Mouse (Mus musculus): ENCODE measurements around the gene Unc119b. TPM values are rescaled to one million over a fixed set of nuclear protein-coding genes. Genes with fewer than 3 reads are reported as not detected.

Gene Unc119b
- polyA plus RNA-seq (2015; fragmentation: Nextera tagmentation; extraction: Ambion mirVana) = 35.1 and 38.2 TPM in 2 replicates

GRCm38 (mm10) chr5:115134234-115135165, at the start of gene Unc119b:
Unc119b (minus strand) TSS chr5:115134975.
- H3K27ac ChIP-seq = peak within 1 kb of the TSS; percentile 68
- peak; percentile 94 for ATAC-seq (replicated peaks)
- H3K27me3 ChIP-seq (replicated peaks) = no peaks in the 10 kb centered on the region
- peaks cover 21% of the 10 kb centered on the region for H3K4me1 ChIP-seq
- under 1% methylated on average over 70 of the region's 81 CpGs for WGBS
- no peaks in the 10 kb centered on the region for H3K9me3 ChIP-seq
- peak within 1 kb of the TSS; percentile 93 for H3K4me3 ChIP-seq
- H3K4me2 ChIP-seq = peak within 1 kb of the TSS; percentile 92
- peak within 1 kb of the TSS; percentile 90 for H3K9ac ChIP-seq
- no peaks in the 10 kb centered on the region; the same call in 1 of the 2 replicates for H3K36me3 ChIP-seq (replicated peaks)

- no peak overlapping the region for H3K4me2 ChIP-seq
- no peaks in the 10 kb centered on the region for H3K36me3 ChIP-seq (replicated peaks)
- H3K27me3 ChIP-seq (replicated peaks) = no peaks in the 10 kb centered on the region
- H3K4me1 ChIP-seq = peaks cover 29% of the 10 kb centered on the region
- no peak overlapping the region for H3K27ac ChIP-seq
- no peak for ATAC-seq (replicated peaks)
- H3K9me3 ChIP-seq = no peaks in the 10 kb centered on the region
- no peak overlapping the region for H3K4me3 ChIP-seq
- 72% methylated on average over 10 of the region's 10 CpGs for WGBS
- H3K9ac ChIP-seq = no peak overlapping the region
These were observed 48.7 kb upstream of the Unc119b start for GRCm38 (mm10) chr5:115183482-115183881.

- 74% methylated on average over 8 of the region's 8 CpGs for WGBS
- Histone ChIP-seq H3K4me3 (no peak overlapping the region), H3K9me3 (no peaks in the 10 kb centered on the region), H3K4me1 (peaks cover 29% of the 10 kb centered on the region), H3K9ac (no peak overlapping the region), H3K36me3 (replicated peaks) (no peaks in the 10 kb centered on the region), H3K27me3 (replicated peaks) (no peaks in the 10 kb centered on the region), H3K4me2 (no peak overlapping the region), H3K27ac (no peak overlapping the region)
- ATAC-seq (replicated peaks) = no peak
These were observed 48.1 kb upstream of the Unc119b start for GRCm38 (mm10) chr5:115182925-115183324.

- WGBS = 80% methylated on average over 13 of the region's 13 CpGs
- no peak for ATAC-seq (replicated peaks)
- Histone ChIP-seq H3K4me1 (peaks cover 17% of the 10 kb centered on the region), H3K27me3 (replicated peaks) (no peaks in the 10 kb centered on the region), H3K4me3 (no peak overlapping the region), H3K36me3 (replicated peaks) (no peaks in the 10 kb centered on the region), H3K9me3 (no peaks in the 10 kb centered on the region), H3K27ac (no peak overlapping the region), H3K4me2 (no peak overlapping the region), H3K9ac (no peak overlapping the region)
These were observed 46.6 kb upstream of the Unc119b start for GRCm38 (mm10) chr5:115181248-115181940.

- Histone ChIP-seq H3K9me3 (no peaks in the 10 kb centered on the region), H3K36me3 (replicated peaks) (no peaks in the 10 kb centered on the region), H3K27ac (no peak overlapping the region), H3K4me2 (no peak overlapping the region), H3K4me1 (0 out of 2 replicates have a peak, but pooled peaks cover 6% of the 10 kb centered on the region), H3K9ac (no peak overlapping the region), H3K4me3 (no peak overlapping the region), H3K27me3 (replicated peaks) (no peaks in the 10 kb centered on the region)
- no peak for ATAC-seq (replicated peaks)
- WGBS = 92% methylated on average over 11 of the region's 11 CpGs
These were observed 44.8 kb upstream of the Unc119b start for GRCm38 (mm10) chr5:115179596-115179995.

- H3K27me3 ChIP-seq (replicated peaks) = no peaks in the 10 kb centered on the region
- no peak overlapping the region for H3K4me2 ChIP-seq
- no peaks in the 10 kb centered on the region for H3K36me3 ChIP-seq (replicated peaks)
- no peaks in the 10 kb centered on the region for H3K4me1 ChIP-seq
- 82% methylated on average over 6 of the region's 6 CpGs for WGBS
- no peaks in the 10 kb centered on the region for H3K9me3 ChIP-seq
- ATAC-seq (replicated peaks) = no peak
- no peak overlapping the region for H3K27ac ChIP-seq
- H3K4me3 ChIP-seq = no peak overlapping the region
- H3K9ac ChIP-seq = no peak overlapping the region
These were observed 43.1 kb upstream of the Unc119b start for GRCm38 (mm10) chr5:115177866-115178265.

GRCm38 (mm10) chr5:115174554-115174953, 39.8 kb upstream of the Unc119b start:
- whole genome bisulfite sequencing = 87% methylated on average over 1 of the region's 1 CpGs
- ATAC-seq (replicated peaks) = no peak
- H3K9ac ChIP-seq = no peak overlapping the region
- no peaks in the 10 kb centered on the region for H3K36me3 ChIP-seq (replicated peaks)
- no peaks in the 10 kb centered on the region for H3K9me3 ChIP-seq
- H3K4me2 ChIP-seq = no peak overlapping the region
- no peaks in the 10 kb centered on the region for H3K27me3 ChIP-seq (replicated peaks)
- H3K27ac ChIP-seq = no peak overlapping the region
- H3K4me1 ChIP-seq = no peaks in the 10 kb centered on the region
- H3K4me3 ChIP-seq = no peak overlapping the region

GRCm38 (mm10) chr5:115170150-115170549, 35.4 kb upstream of the Unc119b start:
- Histone ChIP-seq H3K4me1 (peaks cover 10% of the 10 kb centered on the region), H3K9me3 (no peaks in the 10 kb centered on the region), H3K4me3 (no peak overlapping the region), H3K4me2 (no peak overlapping the region), H3K9ac (no peak overlapping the region), H3K27ac (no peak overlapping the region), H3K36me3 (replicated peaks) (no peaks in the 10 kb centered on the region), H3K27me3 (replicated peaks) (no peaks in the 10 kb centered on the region)
- no peak for ATAC-seq (replicated peaks)
- 84% methylated on average over 8 of the region's 8 CpGs for WGBS

- no peak for ATAC-seq (replicated peaks)
- H3K4me2 ChIP-seq = no peak overlapping the region
- H3K9me3 ChIP-seq = no peaks in the 10 kb centered on the region
- H3K27me3 ChIP-seq (replicated peaks) = no peaks in the 10 kb centered on the region
- no peak overlapping the region for H3K27ac ChIP-seq
- peaks cover 10% of the 10 kb centered on the region for H3K4me1 ChIP-seq
- H3K36me3 ChIP-seq (replicated peaks) = no peaks in the 10 kb centered on the region
- H3K4me3 ChIP-seq = no peak overlapping the region
- H3K9ac ChIP-seq = no peak overlapping the region
- 59% methylated on average over 27 of the region's 27 CpGs for WGBS
These were observed 34.1 kb upstream of the Unc119b start for GRCm38 (mm10) chr5:115168641-115169415.

GRCm38 (mm10) chr5:115167396-115167795, 32.6 kb upstream of the Unc119b start:
- no peak overlapping the region for H3K27ac ChIP-seq
- no peak overlapping the region for H3K4me2 ChIP-seq
- ATAC-seq (replicated peaks) = no peak
- no peaks in the 10 kb centered on the region for H3K36me3 ChIP-seq (replicated peaks)
- H3K9ac ChIP-seq = no peak overlapping the region
- 75% methylated on average over 6 of the region's 6 CpGs for WGBS
- peaks cover 10% of the 10 kb centered on the region for H3K4me1 ChIP-seq
- H3K27me3 ChIP-seq (replicated peaks) = no peaks in the 10 kb centered on the region
- no peaks in the 10 kb centered on the region for H3K9me3 ChIP-seq
- no peak overlapping the region for H3K4me3 ChIP-seq

- WGBS = 84% methylated on average over 7 of the region's 7 CpGs
- no peak overlapping the region for H3K4me3 ChIP-seq
- no peak overlapping the region for H3K9ac ChIP-seq
- H3K4me1 ChIP-seq = peaks cover 10% of the 10 kb centered on the region
- no peaks in the 10 kb centered on the region for H3K27me3 ChIP-seq (replicated peaks)
- no peaks in the 10 kb centered on the region for H3K9me3 ChIP-seq
- no peak overlapping the region for H3K27ac ChIP-seq
- no peak for ATAC-seq (replicated peaks)
- no peak overlapping the region for H3K4me2 ChIP-seq
- no peaks in the 10 kb centered on the region for H3K36me3 ChIP-seq (replicated peaks)
These were observed 32.0 kb upstream of the Unc119b start for GRCm38 (mm10) chr5:115166815-115167194.
